Mouse (Mus musculus) embryonic facial prominence, embryonic 15.5 days (tissue): Measurements from ENCODE around the gene Smarcc1. TPM values are rescaled to one million over a fixed set of nuclear protein-coding genes. Genes with fewer than 3 reads are reported as not detected.

Experiments
- microRNA-seq: library from miRNA; unstranded; fragments of <30 nt; microRNA quantifications from one replicate; pipeline ENCODE4, GENCODE M21; 2016; ENCODE audit warnings: borderline number of aligned reads
- polyA plus RNA-seq: library from polyadenylated mRNA; unstranded; fragments of >200 nt; fragmentation: Nextera tagmentation; extraction: Ambion mirVana; gene quantifications from 2 replicates; pipeline ENCODE4 v1.2.1, GENCODE M21; 2015

Smarcc1 gene
- polyA plus RNA-seq, 1 experiment from 2014 or later = 113 TPM

Small RNA genes within 50 kb of the gene (microRNA-seq; reads per million reads assigned to microRNA genes)
- gene Mir6236 = 124 reads per million, percentile 57 among the genes with 10 or more reads in this experiment

Other genes with a start within 250 kb of the Smarcc1 start
- 26.2 and 26.8 TPM in 2 replicates for gene Cdc25a, start 242.1 kb upstream of the Smarcc1 start, polyA plus RNA-seq
- gene Map4, start 186.2 kb upstream of the Smarcc1 start, polyA plus RNA-seq = 80.1 and 82.4 TPM in 2 replicates
- gene Dhx30, start 122 bp downstream of the Smarcc1 start, polyA plus RNA-seq = 127 and 137 TPM in 2 replicates
- 13.0 and 14.7 TPM in 2 replicates for gene Cspg5, start 126.1 kb downstream of the Smarcc1 start, polyA plus RNA-seq
- 24.1 and 24.9 TPM in 2 replicates for gene Elp6, start 187.5 kb downstream of the Smarcc1 start, polyA plus RNA-seq
- 43.6 and 43.9 TPM in 2 replicates for gene Scap, start 215.6 kb downstream of the Smarcc1 start, polyA plus RNA-seq